Mouse (Mus musculus): ENCODE results near the gene Gli2.

The Gli2 gene

DNA sequence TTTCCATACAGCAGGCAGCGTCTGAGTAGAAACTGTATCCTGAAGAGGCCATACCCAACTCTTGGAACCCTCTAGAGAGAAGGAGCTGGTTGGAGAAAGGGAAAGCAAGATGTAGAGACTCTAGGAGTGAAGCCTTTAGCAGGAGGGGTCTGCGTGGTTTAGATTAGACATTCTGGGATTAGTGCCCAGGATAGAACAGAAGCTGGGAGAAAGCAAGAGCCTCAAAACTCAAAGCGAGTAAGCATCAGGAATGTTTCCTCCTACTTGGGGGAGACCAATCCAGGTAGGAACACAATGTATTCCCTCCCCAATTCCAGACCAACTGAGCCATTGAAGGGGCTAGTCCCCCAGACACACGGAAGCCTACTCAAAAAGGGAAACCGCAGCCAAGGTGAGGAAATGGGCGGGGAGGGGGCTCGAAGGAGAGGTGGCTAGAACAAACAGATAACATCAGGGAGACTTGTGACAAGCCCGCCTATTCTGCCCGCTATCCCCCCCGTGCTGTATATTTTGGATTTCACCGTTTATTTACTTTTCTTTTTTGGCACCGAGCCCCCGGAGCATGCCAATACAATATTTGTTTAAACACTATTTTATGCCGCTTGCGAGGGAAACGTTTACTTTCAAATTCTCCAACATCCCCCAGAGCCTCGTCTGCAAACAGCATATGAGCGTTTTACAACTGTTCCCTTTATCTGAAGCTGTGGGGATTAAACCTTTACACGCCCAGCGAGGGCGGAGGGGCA, 2.1 kb downstream of the Gli2 start:
- no peak for DNase-seq (ENCODE audit: low read depth, low spot score)

DNA sequence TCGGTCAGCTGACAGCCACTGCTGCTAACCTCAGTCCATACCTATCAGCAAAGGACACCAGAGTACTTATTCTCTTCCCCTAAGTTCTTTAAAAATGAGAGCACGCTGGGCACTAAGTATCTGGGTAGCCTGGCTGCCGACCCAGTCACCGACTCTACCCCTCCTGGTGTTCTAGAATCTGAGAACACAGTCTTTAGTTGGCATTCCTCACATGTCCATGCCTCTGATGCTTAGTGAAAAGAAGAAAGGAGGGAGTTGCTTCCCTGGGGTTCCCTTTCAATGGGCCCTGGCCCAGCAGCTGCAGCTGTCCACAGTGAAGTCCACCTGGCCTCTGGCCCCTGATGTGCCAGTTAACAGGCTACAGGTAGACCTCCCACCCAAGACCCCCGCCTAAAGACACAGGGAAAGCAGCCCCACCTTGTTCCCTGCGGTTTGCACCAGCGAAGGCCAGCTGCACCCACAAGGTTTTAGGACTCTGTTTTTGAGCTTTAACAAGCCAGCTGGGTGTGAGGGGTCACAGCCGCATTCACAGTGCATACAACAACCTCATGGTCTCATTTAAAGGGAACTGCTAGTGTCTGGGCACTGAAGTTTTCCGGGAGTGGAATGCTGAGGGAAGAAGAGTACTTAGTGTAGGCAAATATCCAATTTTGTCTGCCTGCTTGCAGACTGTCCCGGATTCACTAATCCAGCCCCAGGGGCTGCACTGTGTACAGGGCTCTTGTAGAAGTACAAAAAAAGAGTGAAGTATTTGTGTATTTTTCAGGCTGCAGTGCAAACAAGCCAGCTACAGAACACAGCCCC, 3.4 kb downstream of the Gli2 start:
- DNase-seq (ENCODE audit: low read depth, low spot score), result no peak

DNA sequence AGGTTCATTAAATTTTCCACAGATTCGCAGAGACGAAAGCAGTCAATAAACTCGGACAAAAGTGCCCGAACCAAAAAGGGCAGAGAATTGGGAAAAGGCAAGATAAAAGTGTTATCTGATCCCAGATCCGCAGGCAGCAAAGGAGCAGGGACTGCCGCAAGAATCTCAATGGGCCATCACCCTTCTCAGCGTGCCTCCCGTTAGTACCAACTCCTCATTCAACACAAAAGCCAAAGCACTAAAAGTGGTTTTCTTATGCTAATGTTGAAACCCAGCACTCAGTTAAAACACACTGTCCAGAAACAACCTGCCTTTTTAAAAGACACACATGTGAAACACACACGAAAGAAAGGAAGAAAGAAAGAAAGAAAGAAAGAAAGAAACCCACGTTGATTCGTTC, 4.4 kb downstream of the Gli2 start:
- DNase-seq (ENCODE audit: low read depth, low spot score), result no peak

DNA sequence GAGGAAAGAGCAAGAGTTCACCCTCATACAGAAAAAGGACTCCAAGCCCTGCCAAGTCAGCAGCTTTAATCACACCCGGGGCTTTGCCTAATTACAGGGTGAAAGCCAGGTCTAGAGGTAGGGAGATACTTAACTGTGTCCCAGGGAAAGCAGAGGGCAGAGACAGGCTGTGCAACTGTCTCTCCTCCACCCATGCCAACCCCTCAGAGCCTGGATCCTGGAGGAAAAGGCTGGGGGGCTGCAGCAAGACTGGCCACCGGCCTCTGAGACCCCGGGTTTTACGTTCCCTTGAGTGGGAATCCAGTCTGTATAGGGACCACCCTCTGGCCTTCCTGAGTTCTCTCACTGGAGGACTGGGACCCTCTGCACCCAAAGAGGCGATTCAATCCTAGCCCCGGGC, 4.9 kb downstream of the Gli2 start:
- no peak for DNase-seq (ENCODE audit: low read depth, low spot score)

DNA sequence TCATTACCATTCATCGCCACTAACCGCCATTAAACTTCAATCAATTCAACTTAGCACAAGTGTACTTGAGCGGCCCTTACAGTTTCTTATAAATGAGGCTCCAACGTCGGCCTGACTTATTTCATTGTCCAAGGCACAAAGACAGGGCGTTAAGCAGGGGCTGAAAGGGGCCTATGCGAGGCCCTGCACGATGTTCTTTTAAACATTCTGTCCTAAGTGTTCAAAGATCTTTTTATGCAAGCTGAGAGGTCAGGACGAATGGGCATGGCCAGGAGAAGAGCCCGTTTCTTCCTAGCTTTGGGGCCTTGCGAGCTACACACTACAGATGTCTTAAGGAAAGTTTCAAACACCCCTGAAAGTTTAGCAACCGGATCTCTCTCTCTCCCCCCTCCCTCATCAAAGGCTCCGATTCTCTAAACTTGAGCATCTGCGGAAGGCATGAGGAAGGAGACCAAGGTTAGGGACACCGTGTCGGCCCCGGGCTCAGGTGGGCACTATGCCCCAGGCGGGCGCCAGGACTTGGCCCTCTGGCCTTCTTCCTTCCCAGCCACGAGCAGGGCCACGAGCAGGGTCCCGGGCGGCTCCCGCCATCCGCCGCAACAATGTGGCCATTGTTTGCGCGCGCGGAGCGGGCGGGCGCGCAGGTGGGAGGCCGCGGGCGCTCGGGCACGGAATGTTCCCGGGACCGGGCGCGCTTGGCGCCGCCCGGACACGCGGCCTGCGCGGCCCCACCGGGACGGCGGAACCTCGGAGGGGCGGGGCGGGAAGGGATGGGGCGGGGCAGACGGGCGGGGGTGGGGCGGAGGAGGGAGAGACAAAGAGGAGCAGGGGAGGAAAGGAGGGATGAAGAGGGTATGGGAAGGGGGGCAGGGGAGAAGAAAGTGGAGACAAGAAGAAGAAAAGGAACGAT, 5.7 kb downstream of the Gli2 start:
- peak; percentile 61 for DNase-seq (ENCODE audit: low read depth, low spot score)

DNA sequence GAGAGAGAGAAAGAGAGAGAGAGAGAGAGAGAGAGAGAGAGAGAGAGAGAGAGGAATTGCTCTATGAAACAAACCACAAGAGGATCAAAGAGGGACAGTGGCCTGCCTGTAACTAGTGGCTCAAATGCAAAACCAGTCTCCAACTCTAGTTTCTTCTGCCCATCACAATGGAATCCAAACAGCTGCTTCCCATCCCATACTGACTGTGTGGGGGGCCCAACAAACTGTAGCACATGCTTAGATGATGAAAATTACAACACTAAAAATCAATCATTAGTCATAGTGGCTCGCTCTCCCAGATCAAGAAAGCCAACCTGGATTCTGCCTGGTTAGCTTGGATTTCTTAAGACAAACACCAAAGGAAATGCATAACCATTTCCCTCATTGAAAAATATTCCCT, 15.0 kb downstream of the Gli2 start:
- no peak for DNase-seq (ENCODE audit: low read depth, low spot score)

DNA sequence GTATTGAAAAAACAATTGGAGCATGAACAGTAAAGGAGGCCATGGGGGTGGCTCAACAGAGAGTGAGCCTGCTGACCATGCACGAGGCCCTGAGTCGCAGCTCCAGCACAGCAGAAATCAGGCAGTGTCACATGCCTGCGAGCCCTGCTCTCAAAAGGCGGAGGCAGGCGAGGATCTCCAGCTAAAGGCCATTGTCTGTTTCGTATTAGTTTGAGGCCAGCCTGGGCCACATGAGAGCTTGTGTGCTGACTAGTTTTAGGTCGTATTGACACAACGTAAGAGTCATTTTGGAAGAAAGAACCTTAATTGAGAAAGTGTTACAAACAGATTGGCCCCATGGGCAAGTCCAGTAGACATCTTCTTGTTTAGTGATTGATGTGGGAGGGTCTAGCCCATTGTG, 17.5 kb downstream of the Gli2 start:
- no peak for DNase-seq (ENCODE audit: low read depth, low spot score)

DNA sequence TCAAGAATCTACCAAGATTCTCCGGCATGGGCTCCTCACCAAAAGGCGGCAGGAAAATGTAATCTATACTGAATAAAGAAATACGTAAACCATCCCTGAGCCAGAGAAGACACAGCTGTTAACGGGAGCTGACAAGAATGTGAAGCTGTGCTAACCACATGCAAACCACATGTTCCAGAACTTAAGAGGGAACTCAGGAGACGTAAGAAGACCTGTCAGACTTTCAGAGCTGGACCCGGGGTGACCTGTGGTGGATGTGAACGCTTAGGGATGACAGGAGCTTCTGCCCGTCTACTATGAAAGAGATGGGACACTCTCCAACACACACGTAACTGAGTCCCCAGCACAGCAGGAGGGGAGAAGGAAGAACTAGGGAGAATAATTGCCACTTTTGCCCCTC, 18.1 kb downstream of the Gli2 start:
- peak; percentile 69 for DNase-seq (ENCODE audit: low read depth, low spot score)

DNA sequence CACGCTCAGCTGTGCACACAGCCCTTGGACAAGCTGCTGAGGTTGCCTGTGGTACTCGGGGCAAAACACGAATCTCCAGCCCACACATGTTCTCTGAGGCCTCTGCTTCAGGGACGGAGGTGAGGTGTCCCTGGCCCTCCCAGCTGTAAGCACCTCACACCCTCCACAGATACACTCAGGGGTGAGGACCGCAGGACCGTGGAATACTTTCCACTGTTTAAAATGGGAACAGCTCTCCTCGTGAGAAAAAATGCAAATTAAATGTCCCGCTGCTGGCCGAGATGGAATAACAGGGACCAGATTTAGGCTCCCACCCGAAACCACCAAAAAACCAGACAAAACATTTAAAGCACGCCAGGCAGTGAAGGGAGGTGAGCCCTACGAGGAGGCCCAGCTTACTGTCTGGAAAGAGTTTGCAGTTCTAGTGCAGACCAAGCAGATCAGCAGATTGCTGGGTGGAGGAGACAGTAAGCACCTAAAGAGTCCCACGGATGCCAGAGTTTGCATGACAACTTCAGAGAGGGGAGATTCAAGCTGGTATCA, 19.2 kb downstream of the Gli2 start:
- DNase-seq (ENCODE audit: low read depth, low spot score), result peak; percentile 13

DNA sequence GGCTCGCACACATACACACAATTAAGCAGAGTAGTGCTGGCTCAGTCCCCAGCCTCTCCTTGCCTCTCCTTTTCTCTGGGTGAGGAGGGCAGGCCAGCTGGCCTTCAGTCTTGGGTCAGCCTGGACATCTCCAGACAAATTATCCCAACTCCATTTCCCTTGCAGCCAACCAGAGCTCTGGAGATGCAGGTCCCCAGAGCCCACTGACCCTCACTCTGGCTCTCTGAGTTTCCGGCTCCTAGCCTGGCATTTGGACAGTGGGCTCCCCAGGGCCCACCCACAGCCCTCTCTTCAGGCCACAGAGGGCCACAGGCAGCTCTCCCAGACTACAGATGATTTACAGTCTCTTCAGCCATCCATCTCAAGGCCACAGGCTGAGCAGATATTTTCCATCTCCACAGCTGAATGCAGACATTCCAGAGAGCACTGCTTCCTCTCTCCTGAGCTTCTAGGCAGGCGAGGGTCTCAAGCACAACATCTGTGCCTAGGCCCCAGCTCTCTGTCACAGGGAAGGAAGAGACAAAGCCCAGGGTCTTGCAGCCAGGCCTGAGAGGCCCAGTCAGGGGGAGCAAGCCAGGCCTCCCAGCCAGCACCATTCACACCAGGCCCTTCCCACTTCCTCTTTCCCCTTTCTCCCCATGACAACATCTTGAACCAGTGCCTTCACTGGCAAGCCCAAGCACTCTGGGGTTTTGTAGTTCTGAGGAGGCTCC, 19.8 kb downstream of the Gli2 start:
- DNase-seq (ENCODE audit: low read depth, low spot score), result peak; percentile 87

DNA sequence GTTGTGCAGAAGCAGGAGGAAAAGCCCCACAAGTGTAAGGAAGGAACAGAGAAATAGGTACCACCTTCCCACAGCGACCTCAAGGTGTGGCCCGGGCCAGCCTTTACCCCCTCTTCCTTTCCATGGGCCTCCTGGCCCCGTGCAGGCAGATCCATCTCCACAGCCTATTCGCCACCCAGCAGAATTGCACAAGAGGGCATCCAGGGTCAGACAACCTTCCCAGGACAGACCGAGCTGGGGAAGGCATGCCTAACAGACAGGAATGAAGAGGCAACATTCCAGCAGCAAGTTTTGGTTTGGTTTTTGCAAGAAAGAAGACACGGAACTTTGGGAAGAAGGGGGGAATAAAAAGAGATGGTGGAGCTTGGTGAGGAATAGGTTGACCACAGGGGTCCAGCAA, 22.2 kb downstream of the Gli2 start:
- no peak for DNase-seq (ENCODE audit: low read depth, low spot score)

DNA sequence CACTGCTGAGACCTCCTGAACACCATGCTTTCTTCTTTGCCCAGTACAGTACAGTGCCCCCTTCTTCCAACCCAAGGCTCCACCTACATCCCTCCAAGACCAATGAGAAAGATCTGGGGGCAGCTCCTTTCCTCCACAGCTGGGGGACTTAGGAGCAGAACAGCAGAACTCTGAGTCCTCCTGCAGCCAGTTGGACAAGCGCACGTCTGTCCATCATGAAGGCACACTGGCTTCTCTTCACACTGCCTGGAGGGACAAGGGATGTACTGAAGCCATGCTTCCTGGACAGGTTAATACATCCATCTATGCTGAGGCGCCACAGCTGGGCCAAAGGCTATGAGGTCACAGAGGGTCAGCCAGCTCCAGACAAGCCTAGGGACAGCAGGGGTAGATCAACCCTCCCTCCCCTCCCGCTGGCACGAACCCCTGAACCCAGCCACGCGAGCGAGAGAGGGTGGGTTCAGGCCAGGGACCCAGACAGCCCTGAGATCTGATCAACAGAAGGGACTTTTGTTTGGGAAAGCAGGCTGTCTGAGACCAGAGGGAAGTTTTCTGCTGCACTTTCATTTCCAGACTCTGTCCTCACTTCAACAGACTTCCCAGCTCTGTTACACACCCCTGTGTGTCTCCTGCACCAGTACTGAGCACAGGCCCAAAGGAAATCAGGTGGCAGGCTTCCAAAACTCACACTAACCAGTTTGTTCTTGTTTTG, 27.6 kb downstream of the Gli2 start:
- peak; percentile 36 for DNase-seq (ENCODE audit: low read depth, low spot score)

DNA sequence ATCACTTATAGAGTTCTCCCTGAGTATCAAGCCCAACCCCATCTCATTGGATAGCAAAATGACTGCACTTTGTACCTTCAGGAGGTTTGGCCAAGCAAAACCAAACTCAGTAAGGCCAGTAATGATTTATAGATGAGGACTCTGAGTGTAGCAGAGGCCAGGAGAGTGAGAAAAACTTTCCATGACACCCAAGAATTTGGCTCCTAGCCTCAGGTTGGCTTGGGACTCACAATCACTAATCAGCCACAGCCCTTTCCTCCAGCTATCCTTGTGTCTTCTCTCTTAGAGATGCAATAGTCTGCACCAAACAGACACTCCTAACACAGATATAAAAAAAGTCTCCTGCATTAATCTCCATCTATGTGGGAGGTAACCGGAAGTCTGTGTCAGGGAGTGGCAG, 31.1 kb downstream of the Gli2 start:
- no peak for DNase-seq (ENCODE audit: low read depth, low spot score)

DNA sequence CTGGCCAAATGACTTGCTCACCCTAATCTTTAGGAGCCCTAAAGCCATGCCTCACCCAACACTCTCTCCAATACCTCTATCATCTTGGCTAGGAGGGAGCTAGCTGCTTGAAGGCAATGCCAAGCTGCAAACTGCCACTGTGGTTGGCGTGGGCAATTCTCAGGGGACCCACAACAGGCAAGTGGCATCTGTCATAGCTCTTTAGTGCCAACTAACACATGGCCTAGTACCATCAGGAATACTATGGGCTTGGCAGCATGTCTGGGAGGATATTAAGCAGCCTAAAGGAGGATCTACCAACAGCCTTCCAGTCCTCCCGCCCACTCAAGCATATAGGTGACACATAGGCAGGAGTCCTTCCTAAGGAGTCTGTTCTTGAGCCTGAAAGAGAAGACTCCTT, 33.3 kb downstream of the Gli2 start:
- no peak for DNase-seq (ENCODE audit: low read depth, low spot score)

DNA sequence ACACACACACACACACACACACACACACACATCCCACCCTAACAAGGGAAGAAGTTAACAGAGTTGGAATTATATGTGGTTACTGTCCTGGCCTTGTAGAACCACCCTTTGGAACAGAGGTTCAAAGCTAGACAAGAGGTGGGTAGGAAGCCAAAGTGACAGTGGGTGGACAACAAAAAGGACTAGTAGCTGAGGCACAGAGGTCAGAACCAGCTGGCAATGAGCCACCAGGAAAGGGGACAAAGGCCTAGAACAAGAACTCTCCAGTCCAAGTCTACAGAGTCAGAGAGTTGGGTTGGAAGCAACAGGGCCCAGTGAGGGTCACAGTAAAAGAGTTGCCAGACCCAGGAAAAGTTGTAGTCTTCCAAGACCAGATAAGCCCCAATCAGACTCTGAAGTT, 34.4 kb downstream of the Gli2 start:
- DNase-seq (ENCODE audit: low read depth, low spot score), result no peak

DNA sequence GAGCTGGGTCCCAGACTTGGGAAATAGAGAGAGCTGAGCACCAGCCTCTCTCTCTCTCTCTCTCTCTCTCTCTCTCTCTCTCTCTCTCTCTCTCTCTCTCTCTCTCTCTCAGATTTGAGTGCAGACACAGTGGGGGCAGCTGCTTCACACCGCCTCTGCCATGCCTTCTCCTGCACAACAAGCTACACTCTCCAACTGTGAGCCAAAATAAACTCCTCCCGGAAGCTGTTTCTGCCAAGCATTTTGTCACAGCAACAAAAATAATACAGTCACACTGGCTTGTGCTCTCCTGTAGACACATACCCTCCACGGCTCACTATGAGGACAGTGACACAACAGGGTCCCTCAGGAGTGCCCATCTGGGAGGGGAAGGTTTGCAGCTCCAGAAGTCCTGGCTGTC, 36.6 kb downstream of the Gli2 start:
- DNase-seq (ENCODE audit: low read depth, low spot score), result no peak

DNA sequence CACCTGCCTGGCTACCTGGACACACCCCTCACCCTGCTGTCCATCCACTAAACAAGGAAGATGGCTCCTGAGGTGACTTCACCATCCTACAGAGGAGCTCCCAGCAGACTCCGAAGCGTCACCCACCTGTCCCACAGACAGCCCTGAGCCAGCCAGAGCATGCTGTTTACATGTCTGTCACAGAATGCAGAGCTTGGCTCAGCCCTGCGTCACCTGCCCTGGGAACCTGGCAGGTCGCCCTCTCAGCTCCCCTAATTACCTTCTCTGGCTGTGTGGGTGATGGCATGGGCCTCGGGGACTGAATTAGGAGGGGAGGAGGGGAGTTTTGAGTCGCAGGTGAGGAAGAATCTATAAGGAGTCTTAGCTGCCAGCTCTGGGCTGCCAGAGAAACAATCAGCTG, 38.3 kb downstream of the Gli2 start:
- DNase-seq (ENCODE audit: low read depth, low spot score), result no peak

DNA sequence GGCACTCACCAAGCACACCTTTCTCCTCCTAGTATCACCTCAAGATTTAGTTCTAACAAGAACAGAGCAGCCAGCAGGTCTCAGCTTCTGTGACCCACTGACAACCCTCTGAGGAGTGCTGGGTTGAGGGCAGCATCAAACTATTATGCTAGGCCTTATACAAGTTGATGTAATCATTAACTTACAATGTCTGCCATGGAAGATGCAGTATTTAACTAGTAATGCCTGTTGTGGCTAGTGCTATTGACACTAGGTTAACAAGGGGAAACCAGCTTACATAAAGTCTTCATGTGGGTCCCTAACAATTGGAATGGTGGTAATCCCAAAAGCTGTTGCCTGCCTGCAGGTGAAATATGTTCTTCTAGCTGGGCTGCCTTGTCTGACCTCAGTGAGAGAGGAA, 44.5 kb downstream of the Gli2 start:
- no peak for DNase-seq (ENCODE audit: low read depth, low spot score)

DNA sequence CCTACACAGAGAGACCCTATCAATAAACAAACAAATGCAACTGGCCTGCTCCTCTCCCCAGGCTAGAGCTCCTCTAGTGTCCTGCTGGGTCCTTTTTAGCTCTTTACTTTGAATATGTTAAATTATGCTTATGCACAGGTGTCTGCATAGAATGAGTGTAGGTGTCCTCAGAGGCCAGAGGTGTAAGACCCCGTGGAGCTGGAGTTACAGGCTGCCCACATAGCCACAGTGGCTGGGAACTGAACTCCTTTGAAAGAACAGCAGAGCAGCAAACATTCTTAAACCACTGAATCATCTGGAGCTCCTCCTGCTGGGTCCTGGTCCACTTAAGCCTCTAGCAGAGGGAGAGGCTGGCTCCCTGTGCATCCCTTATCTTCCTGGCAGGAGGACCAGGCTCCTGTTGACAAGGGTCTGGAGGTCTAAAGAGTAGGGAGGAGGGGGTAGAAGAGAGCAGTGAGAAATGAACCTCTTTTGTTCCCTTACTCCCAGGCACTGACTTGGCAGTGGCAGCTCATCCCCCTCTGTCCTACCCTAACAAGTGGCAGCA, 49.5 kb downstream of the Gli2 start:
- no peak for DNase-seq (ENCODE audit: low read depth, low spot score)

DNA sequence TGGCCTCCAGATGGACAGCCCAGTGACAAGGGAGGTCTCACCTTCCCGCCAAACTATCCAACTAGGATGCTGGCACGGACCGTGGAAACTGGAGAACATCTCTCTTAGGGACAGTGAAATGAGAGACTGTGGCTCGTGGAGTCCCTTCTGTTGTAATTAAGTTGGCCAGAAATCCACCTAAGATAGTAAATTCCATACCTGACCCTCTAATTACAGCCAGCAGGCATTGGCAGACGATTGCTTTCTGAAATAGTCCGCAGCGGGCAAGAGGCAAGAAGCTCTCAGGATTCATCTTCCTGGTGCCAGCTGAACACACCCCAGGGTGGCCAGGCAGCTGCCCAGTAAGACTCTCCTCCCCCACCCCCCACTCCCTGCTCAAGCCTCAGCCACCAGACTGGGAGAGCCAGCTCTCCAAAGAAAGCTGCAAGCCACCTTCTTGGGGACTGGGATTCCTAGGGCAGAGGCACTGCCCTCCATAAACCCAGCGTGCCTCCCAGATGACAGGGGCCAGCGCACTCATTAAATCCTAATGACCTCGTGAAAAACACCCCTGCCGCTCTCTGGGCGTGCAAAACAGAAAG, 51.9 kb downstream of the Gli2 start:
- peak; percentile 43 for DNase-seq (ENCODE audit: low read depth, low spot score)

Measured in mesoderm, embryonic 11.5 days (tissue).